8 mouse cellular contexts compared by ENCODE assay signal in genomic region chr11:116642681-116643578, GRCm38 (mm10). TPM values are rescaled to one million over a fixed set of nuclear protein-coding genes. Genes with fewer than 3 reads are reported as not detected.
A peak's percentile ranks its signal among the peaks of the same experiment; 100 is the strongest.
DNase-seq lines count a peak whose midpoint lies in the region; ATAC-seq and TF ChIP-seq lines count a peak whose summit lies in the region.

No protein-coding gene starts in this region.

- H3K4me2 ChIP-seq in heart, embryonic 13.5 days, result peak overlapping the region; percentile 61
- H3K4me2 ChIP-seq in kidney, postnatal 0 days (ENCODE audit: low read length), result peak overlapping the region; percentile 19; the same call in 1 of the 2 replicates
- peak overlapping the region; percentile 47 for H3K4me2 ChIP-seq in liver, embryonic 11.5 days
- peak overlapping the region; percentile 37 for H3K4me2 ChIP-seq in stomach, embryonic 14.5 days (replicated peaks; ENCODE audit: low read depth, low read length)

- peak; percentile 81 for DNase-seq in CD4-positive helper T cell, adult 2 months (ENCODE audit: low read depth, low spot score)
- DNase-seq in c-Kit-negative CD71-positive TER-119-positive erythroid progenitor cells, embryonic 14.5 days (ENCODE audit: low read depth, low spot score), result peak; percentile 62
- DNase-seq in fibroblast of lung, adult 2 months (ENCODE audit: low read depth), result peak; percentile 69
- DNase-seq in kidney, postnatal 0 days (ENCODE audit: low spot score), result peak; percentile 94
- DNase-seq in liver, embryonic 11.5 days (ENCODE audit: low spot score), result peak; percentile 89
- peak; percentile 96 for DNase-seq in neural tube, embryonic 10.5 days (ENCODE audit: extremely low spot score, low spot score)

- no peak overlapping the region for H3K27ac ChIP-seq in heart, embryonic 13.5 days (replicated peaks)
- H3K27ac ChIP-seq in kidney, postnatal 0 days, result no peak overlapping the region
- H3K27ac ChIP-seq in liver, embryonic 11.5 days (ENCODE audit: low read depth, low read length), result no peak overlapping the region
- no peak overlapping the region for H3K27ac ChIP-seq in stomach, embryonic 14.5 days (ENCODE audit: low read length)

- 28% methylated on average over 14 of the region's 14 CpGs for WGBS in heart, embryonic 13.5 days
- WGBS in kidney, postnatal 0 days, result 38% methylated on average over 14 of the region's 14 CpGs
- 38% methylated on average over 14 of the region's 14 CpGs for WGBS in liver, embryonic 11.5 days
- WGBS in stomach, embryonic 14.5 days, result 34% methylated on average over 14 of the region's 14 CpGs

- TF ChIP-seq CTCF in kidney, postnatal 0 days (IDR thresholded peaks at IDR 0.05; ENCODE audit: low read depth), result peak; percentile 97

- H3K36me3 ChIP-seq in heart, embryonic 13.5 days, result no peaks in the 10 kb centered on the region
- H3K36me3 ChIP-seq in kidney, postnatal 0 days (ENCODE audit: insufficient read depth, low read length), result no peaks in the 10 kb centered on the region
- no peaks in the 10 kb centered on the region for H3K36me3 ChIP-seq in liver, embryonic 11.5 days (ENCODE audit: control insufficient read depth, insufficient read depth, low read length)
- H3K36me3 ChIP-seq in stomach, embryonic 14.5 days (ENCODE audit: control insufficient read depth, insufficient read depth, low read length), result no peaks in the 10 kb centered on the region

- ATAC-seq in heart, embryonic 13.5 days (ENCODE audit: extremely low read depth, insufficient number of reproducible peaks, low FRiP score, low TSS enrichment), result no peak
- no peak; the same call in 1 of the 2 replicates for ATAC-seq in kidney, postnatal 0 days (replicated peaks; ENCODE audit: low FRiP score, low read depth)
- ATAC-seq in liver, embryonic 11.5 days (replicated peaks; ENCODE audit: low FRiP score), result peak; percentile 16; the same call in 1 of the 2 replicates
- peak; percentile 64 for ATAC-seq in stomach, embryonic 14.5 days (ENCODE audit: insufficient number of reproducible peaks, insufficient read depth, low FRiP score, low read depth)

- H3K9me3 ChIP-seq in heart, embryonic 13.5 days, result no peaks in the 10 kb centered on the region
- H3K9me3 ChIP-seq in kidney, postnatal 0 days (replicated peaks; ENCODE audit: low read length), result no peaks in the 10 kb centered on the region
- H3K9me3 ChIP-seq in liver, embryonic 11.5 days (ENCODE audit: control insufficient read depth, low read length), result no peaks in the 10 kb centered on the region
- H3K9me3 ChIP-seq in stomach, embryonic 14.5 days (ENCODE audit: control insufficient read depth, low read depth, low read length), result no peaks in the 10 kb centered on the region

- peaks cover 31% of the 10 kb centered on the region; the same call in 1 of the 2 replicates for H3K27me3 ChIP-seq in heart, embryonic 13.5 days (replicated peaks)
- no peaks in the 10 kb centered on the region for H3K27me3 ChIP-seq in kidney, postnatal 0 days (ENCODE audit: insufficient read depth, low read length)
- peaks cover 2% of the 10 kb centered on the region; the same call in 1 of the 2 replicates for H3K27me3 ChIP-seq in liver, embryonic 11.5 days (replicated peaks; ENCODE audit: control insufficient read depth, insufficient read depth, low read length)
- no peaks in the 10 kb centered on the region for H3K27me3 ChIP-seq in stomach, embryonic 14.5 days (ENCODE audit: control insufficient read depth, insufficient read depth, low read length)

- H3K4me3 ChIP-seq in heart, embryonic 13.5 days, result peak overlapping the region; percentile 29
- H3K4me3 ChIP-seq in kidney, postnatal 0 days (replicated peaks; ENCODE audit: low read depth, low read length), result no peak overlapping the region
- H3K4me3 ChIP-seq in liver, embryonic 11.5 days (ENCODE audit: low read depth, low read length), result no peak overlapping the region
- no peak overlapping the region for H3K4me3 ChIP-seq in stomach, embryonic 14.5 days (ENCODE audit: low read depth, low read length)

- H3K4me1 ChIP-seq in heart, embryonic 13.5 days, result peaks cover 40% of the 10 kb centered on the region
- H3K4me1 ChIP-seq in kidney, postnatal 0 days (replicated peaks; ENCODE audit: insufficient read depth, low read length), result peaks cover 3% of the 10 kb centered on the region; the same call in 1 of the 2 replicates
- peaks cover 29% of the 10 kb centered on the region for H3K4me1 ChIP-seq in liver, embryonic 11.5 days (replicated peaks; ENCODE audit: control insufficient read depth, insufficient read depth, low read length)
- H3K4me1 ChIP-seq in stomach, embryonic 14.5 days (ENCODE audit: control insufficient read depth, insufficient read depth, low read length), result peaks cover 22% of the 10 kb centered on the region

- peak overlapping the region; percentile 50; the same call in 1 of the 2 replicates for H3K9ac ChIP-seq in heart, embryonic 13.5 days
- H3K9ac ChIP-seq in kidney, postnatal 0 days (ENCODE audit: low read depth, low read length), result no peak overlapping the region
- no peak overlapping the region for H3K9ac ChIP-seq in liver, embryonic 11.5 days (ENCODE audit: low read depth, low read length)
- H3K9ac ChIP-seq in stomach, embryonic 14.5 days (replicated peaks; ENCODE audit: low read depth, low read length), result no peak overlapping the region

RNA-seq across cellular contexts. Expression of gene Prcd, which starts 10.4 kb away (rescaled TPM):
- 0.51 and 0.93 TPM in 2 replicates for polyA plus RNA-seq in heart, embryonic 13.5 days (2015; fragmentation: Nextera tagmentation; extraction: Ambion mirVana)
- 1.3 and 1.4 TPM in 2 replicates for polyA plus RNA-seq in kidney, postnatal 0 days (2015; fragmentation: Nextera tagmentation; extraction: Ambion mirVana)
- 0.62 and 0.74 TPM in 2 replicates for polyA plus RNA-seq in liver, embryonic 11.5 days (2014; fragmentation: Nextera tagmentation; extraction: Ambion mirVana)
- polyA plus RNA-seq in stomach, embryonic 14.5 days (2014; fragmentation: Nextera tagmentation; extraction: Ambion mirVana), result 1.2 and 1.7 TPM in 2 replicates

RNA-seq across cellular contexts. Expression of gene Cygb, which starts 11.2 kb away (rescaled TPM):
- 2.6 TPM in 2 replicates for polyA plus RNA-seq in heart, embryonic 13.5 days (2015; fragmentation: Nextera tagmentation; extraction: Ambion mirVana)
- polyA plus RNA-seq in kidney, postnatal 0 days (2015; fragmentation: Nextera tagmentation; extraction: Ambion mirVana), result 35.2 and 37.5 TPM in 2 replicates
- 2.0 and 2.5 TPM in 2 replicates for polyA plus RNA-seq in liver, embryonic 11.5 days (2014; fragmentation: Nextera tagmentation; extraction: Ambion mirVana)
- polyA plus RNA-seq in stomach, embryonic 14.5 days (2014; fragmentation: Nextera tagmentation; extraction: Ambion mirVana), result 19.9 and 20.8 TPM in 2 replicates

RNA-seq across cellular contexts. Expression of gene Rhbdf2, which starts 16.1 kb away (rescaled TPM):
- polyA plus RNA-seq in heart, embryonic 13.5 days (2015; fragmentation: Nextera tagmentation; extraction: Ambion mirVana), result 7.2 and 8.0 TPM in 2 replicates
- 8.8 and 9.0 TPM in 2 replicates for polyA plus RNA-seq in kidney, postnatal 0 days (2015; fragmentation: Nextera tagmentation; extraction: Ambion mirVana)
- 9.9 and 10.6 TPM in 2 replicates for polyA plus RNA-seq in liver, embryonic 11.5 days (2014; fragmentation: Nextera tagmentation; extraction: Ambion mirVana)
- polyA plus RNA-seq in stomach, embryonic 14.5 days (2014; fragmentation: Nextera tagmentation; extraction: Ambion mirVana), result 4.5 and 6.2 TPM in 2 replicates

RNA-seq across cellular contexts. Expression of gene Aanat, which starts 56.7 kb away (rescaled TPM):
- not detected in 2 replicates for polyA plus RNA-seq in heart, embryonic 13.5 days (2015; fragmentation: Nextera tagmentation; extraction: Ambion mirVana)
- not detected in 2 replicates for polyA plus RNA-seq in kidney, postnatal 0 days (2015; fragmentation: Nextera tagmentation; extraction: Ambion mirVana)
- polyA plus RNA-seq in liver, embryonic 11.5 days (2014; fragmentation: Nextera tagmentation; extraction: Ambion mirVana), result not detected in 2 replicates
- polyA plus RNA-seq in stomach, embryonic 14.5 days (2014; fragmentation: Nextera tagmentation; extraction: Ambion mirVana), result not detected in 2 replicates

Comparison
In these comparisons a context has a peak if more than half of its experiments do, and no peak if none do; other contexts are left out.
1. ATAC-seq: peak in liver, embryonic 11.5 days (single experiment) and stomach, embryonic 14.5 days (single experiment); none in heart, embryonic 13.5 days (single experiment) and kidney, postnatal 0 days (single experiment).
2. Peak in every context shown above with its lines, with median percentiles within 50 percentile points of each other: DNase-seq and H3K4me2 ChIP-seq.